Mouse (Mus musculus) C2C12 (cell line): Measurements from ENCODE around the gene Sertad4. TPM values are rescaled to one million over a fixed set of nuclear protein-coding genes. Genes with fewer than 3 reads are reported as not detected.

Source experiments
- H3K27me3 ChIP-seq: one replicate; pipeline ENCODE4 v1.6.1; 2011; ENCODE audit not compliant: control insufficient read depth, insufficient read depth, insufficient read length
- H3K36me3 ChIP-seq: one replicate; pipeline ENCODE4 v1.6.1; 2011; ENCODE audit not compliant: control insufficient read depth, insufficient read depth
- H3K4me3 ChIP-seq: one replicate; pipeline ENCODE4 v1.5.1; 2011; ENCODE audit warnings: mild to moderate bottlenecking, control low read depth; ENCODE audit not compliant: poor library complexity, insufficient read depth, severe bottlenecking
- H3K79me2 ChIP-seq: one replicate; pipeline ENCODE4 v1.6.1; 2011; ENCODE audit not compliant: control insufficient read depth, insufficient read depth
- H3K79me3 ChIP-seq: one replicate; pipeline ENCODE4 v1.6.1; 2011; ENCODE audit warnings: low read depth, control low read depth
- H3ac ChIP-seq: one replicate; pipeline ENCODE3; 2011; ENCODE audit warnings: low read depth; ENCODE audit not compliant: control insufficient read depth, insufficient read length
- CEBPB ChIP-seq: IDR thresholded peaks from one replicate; pipeline ENCODE4 v1.6.1; 2011; ENCODE audit warnings: low read depth, mild to moderate bottlenecking, control low read depth, moderate library complexity
- CTCF ChIP-seq: IDR thresholded peaks from one replicate; pipeline ENCODE4 v1.5.1; 2011; ENCODE audit not compliant: control insufficient read depth, insufficient read depth, insufficient read length
- FOSL1 ChIP-seq: IDR thresholded peaks from one replicate; pipeline ENCODE4 v1.8.0; 2011; ENCODE audit warnings: mild to moderate bottlenecking, low read length; ENCODE audit not compliant: poor library complexity, insufficient read depth, severe bottlenecking
- MAX ChIP-seq: IDR thresholded peaks from one replicate; pipeline ENCODE4 v1.6.1; 2011; ENCODE audit warnings: mild to moderate bottlenecking, control low read depth
- MYOD1 ChIP-seq: IDR thresholded peaks from one replicate; pipeline ENCODE4 v1.6.1; 2011; ENCODE audit warnings: low read depth; ENCODE audit not compliant: control insufficient read depth, insufficient read length
- MYOG ChIP-seq: IDR thresholded peaks from one replicate; pipeline ENCODE4 v1.6.1; 2011; ENCODE audit not compliant: control insufficient read depth, insufficient read length; ENCODE audit errors: extremely low read depth
- USF1 ChIP-seq: IDR thresholded peaks from one replicate; pipeline ENCODE4 v1.6.1; 2011; ENCODE audit warnings: low read depth, mild to moderate bottlenecking, control low read depth, moderate library complexity
- polyA plus RNA-seq: library from polyadenylated mRNA; unstranded; fragments of >200 nt; fragmentation: generic; extraction: Trizol; gene quantifications from one replicate; pipeline ENCODE4 v1.2.1, GENCODE M21; 2012; ENCODE audit warnings: missing spikeins

Sertad4 gene
- polyA plus RNA-seq, 1 experiment: 18.9 TPM

- Histone ChIP-seq H3K36me3 (no peaks in the 10 kb centered on the region), H3ac (no peak overlapping the region), H3K27me3 (no peaks in the 10 kb centered on the region), H3K79me3 (no peaks in the 10 kb centered on the region), H3K4me3 (no peak overlapping the region), H3K79me2 (no peaks in the 10 kb centered on the region)
- TF ChIP-seq MYOG (no peak), MAX (no peak), MYOD1 (no peak), CTCF (no peak), USF1 (no peak), CEBPB (no peak), FOSL1 (no peak)
Measured at GRCm38 (mm10) chr1:192822309-192822651, 33.3 kb downstream of the Sertad4 start.

DNA sequence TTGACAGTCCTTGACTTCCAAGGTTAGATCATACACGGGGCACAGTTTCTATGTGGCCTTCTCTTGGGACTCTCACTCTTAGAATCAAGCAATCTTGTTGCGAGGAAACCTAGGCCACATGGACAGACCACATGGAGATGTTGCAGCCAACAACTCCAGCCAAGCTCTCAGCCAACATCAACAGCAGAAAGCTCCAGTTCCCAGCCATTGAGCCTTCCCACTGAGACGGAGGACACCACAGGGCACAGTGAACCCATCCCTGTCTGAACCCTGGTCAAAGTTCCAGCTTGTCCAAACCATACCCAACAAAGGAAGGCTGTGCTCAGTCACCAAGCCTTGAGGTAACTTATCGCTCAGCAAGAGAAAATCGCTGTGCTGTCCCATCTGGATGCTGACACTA, 37.2 kb downstream of the Sertad4 start:
- Histone ChIP-seq H3K79me3 (no peaks in the 10 kb centered on the region), H3K36me3 (no peaks in the 10 kb centered on the region), H3ac (no peak overlapping the region), H3K27me3 (no peaks in the 10 kb centered on the region), H3K79me2 (no peaks in the 10 kb centered on the region), H3K4me3 (no peak overlapping the region)
- no peak for TF ChIP-seq FOSL1
- TF ChIP-seq CTCF: no peak
- TF ChIP-seq MYOG: no peak
- no peak for TF ChIP-seq MYOD1

DNA sequence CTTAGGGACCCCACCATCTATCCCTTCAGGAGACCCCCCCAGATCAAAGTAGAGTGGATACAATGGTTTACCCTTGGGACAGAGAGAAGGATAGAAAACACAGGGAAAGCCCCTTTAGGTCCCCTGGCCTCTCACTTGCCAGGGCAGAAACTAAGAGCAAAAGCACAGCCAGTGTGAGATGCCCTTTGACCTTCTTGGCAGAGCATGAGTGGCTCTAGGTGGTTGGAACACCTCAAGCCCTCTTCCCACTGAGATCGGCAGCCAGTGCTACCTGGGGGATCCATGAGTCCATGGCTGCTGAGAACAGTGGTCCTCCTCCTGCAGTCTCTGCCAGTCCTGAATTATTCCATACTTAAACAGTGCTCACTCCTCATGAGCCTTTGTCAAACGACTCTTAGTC, 39.8 kb downstream of the Sertad4 start:
- H3K36me3 ChIP-seq: no peaks in the 10 kb centered on the region
- no peaks in the 10 kb centered on the region for H3K79me3 ChIP-seq
- no peak overlapping the region for H3K4me3 ChIP-seq
- H3K27me3 ChIP-seq: no peaks in the 10 kb centered on the region
- TF ChIP-seq MYOG (no peak), CEBPB (no peak)
- H3K79me2 ChIP-seq: no peaks in the 10 kb centered on the region
- no peak overlapping the region for H3ac ChIP-seq

- Histone ChIP-seq H3K4me3 (no peak overlapping the region), H3K79me3 (no peaks in the 10 kb centered on the region), H3K36me3 (no peaks in the 10 kb centered on the region), H3K27me3 (no peaks in the 10 kb centered on the region), H3K79me2 (no peaks in the 10 kb centered on the region), H3ac (no peak overlapping the region)
- TF ChIP-seq CEBPB: no peak
- no peak for TF ChIP-seq FOSL1
- TF ChIP-seq MYOG: no peak
- TF ChIP-seq CTCF: no peak
- no peak for TF ChIP-seq USF1
- TF ChIP-seq MAX: no peak
- no peak for TF ChIP-seq MYOD1
Measured at GRCm38 (mm10) chr1:192814700-192815099, 40.9 kb downstream of the Sertad4 start.

DNA sequence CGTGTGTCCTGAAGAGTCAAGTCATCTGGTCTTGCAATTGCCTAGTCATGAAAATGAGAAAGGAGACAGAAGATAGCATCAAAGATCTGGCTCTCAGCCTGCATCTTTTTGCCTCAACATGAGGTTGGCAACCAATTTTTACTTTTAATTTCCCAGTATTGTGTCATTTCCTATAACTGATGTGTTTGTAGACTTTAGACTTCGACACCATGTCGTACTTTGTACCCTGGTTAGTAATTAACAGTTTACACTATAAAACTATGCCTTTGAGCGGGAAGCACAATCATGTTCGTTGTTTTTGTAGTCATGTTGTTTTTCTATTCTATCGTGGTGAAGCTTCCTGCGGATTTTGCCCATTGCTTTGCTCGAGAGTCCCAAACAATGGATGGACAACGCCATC, 42.8 kb downstream of the Sertad4 start:
- Histone ChIP-seq H3K79me3 (no peaks in the 10 kb centered on the region), H3K36me3 (no peaks in the 10 kb centered on the region), H3K27me3 (no peaks in the 10 kb centered on the region), H3ac (no peak overlapping the region), H3K4me3 (no peak overlapping the region), H3K79me2 (no peaks in the 10 kb centered on the region)
- no peak for TF ChIP-seq MYOD1

GRCm38 (mm10) chr1:192812290-192812689, 43.3 kb downstream of the Sertad4 start:
- no peak for TF ChIP-seq FOSL1
- no peak for TF ChIP-seq MYOD1
- no peak for TF ChIP-seq CEBPB
- TF ChIP-seq CTCF: no peak
- TF ChIP-seq MAX: no peak
- TF ChIP-seq USF1: no peak
- no peak for TF ChIP-seq MYOG
- Histone ChIP-seq H3K4me3 (no peak overlapping the region), H3K36me3 (no peaks in the 10 kb centered on the region), H3ac (no peak overlapping the region), H3K79me2 (no peaks in the 10 kb centered on the region), H3K27me3 (no peaks in the 10 kb centered on the region), H3K79me3 (no peaks in the 10 kb centered on the region)
